ENCODE assay signal across 15 mouse cellular contexts in genomic region chr2:45101040-45101439, GRCm38 (mm10). TPM values are rescaled to one million over a fixed set of nuclear protein-coding genes. Genes with fewer than 3 reads are reported as not detected.
DNase-seq lines count a peak whose midpoint lies in the region; ATAC-seq and TF ChIP-seq lines count a peak whose summit lies in the region.
"Had no signal": no experiment of that assay in that cellular context is flagged by ENCODE, and none has a peak within 500 bp of the region (broad histone marks: within the 10 kb centered on the region; RNA-seq: fewer than 3 reads in every experiment).

No protein-coding gene starts in this region.

- H3K27me3 ChIP-seq in forebrain, embryonic 14.5 days (replicated peaks; ENCODE audit: control insufficient read depth, insufficient read depth, low read length) = no peaks in the 10 kb centered on the region
- H3K27me3 ChIP-seq in forebrain, embryonic 12.5 days = no peaks in the 10 kb centered on the region
- no peaks in the 10 kb centered on the region for H3K27me3 ChIP-seq in liver, postnatal 0 days (ENCODE audit: insufficient read depth, low read length)

- ATAC-seq in forebrain, embryonic 14.5 days = no peak
- no peak for ATAC-seq in forebrain, embryonic 12.5 days (ENCODE audit: low FRiP score)
- ATAC-seq in erythroid progenitor cell, adult 5-6 weeks (replicated peaks; ENCODE audit: low FRiP score, poor library complexity, severe bottlenecking) = 0 out of 2 replicates have a peak, but pooled peaks have one; percentile 45
- no peak for ATAC-seq in liver, postnatal 0 days
- ATAC-seq: intestine, embryonic 15.5 days had no signal

- 55% methylated on average over 4 of the region's 4 CpGs for WGBS in forebrain, embryonic 14.5 days
- 55% methylated on average over 4 of the region's 4 CpGs for WGBS in forebrain, embryonic 12.5 days
- 38% methylated on average over 4 of the region's 4 CpGs for WGBS in liver, postnatal 0 days (ENCODE audit: insufficient replicate concordance)

- no peaks in the 10 kb centered on the region for H3K9me3 ChIP-seq in forebrain, embryonic 14.5 days (replicated peaks; ENCODE audit: control insufficient read depth, low read length)
- no peaks in the 10 kb centered on the region for H3K9me3 ChIP-seq in forebrain, embryonic 12.5 days
- no peaks in the 10 kb centered on the region for H3K9me3 ChIP-seq in liver, postnatal 0 days (ENCODE audit: low read length)
- H3K9me3 ChIP-seq: embryonic facial prominence, embryonic 12.5 days; intestine, embryonic 15.5 days; limb, embryonic 13.5 days had no signal

- no peak overlapping the region for H3K4me3 ChIP-seq in forebrain, embryonic 14.5 days (ENCODE audit: low read depth, low read length)
- no peak overlapping the region for H3K4me3 ChIP-seq in forebrain, embryonic 12.5 days (replicated peaks)
- H3K4me3 ChIP-seq in layer of hippocampus, adult 2 months = peak overlapping the region; percentile 31; the same call in 1 of the 2 replicates
- no peak overlapping the region for H3K4me3 ChIP-seq in liver, postnatal 0 days (ENCODE audit: low read depth, low read length)
- H3K4me3 ChIP-seq: embryonic facial prominence, embryonic 12.5 days; intestine, embryonic 15.5 days; limb, embryonic 13.5 days had no signal

- no peak for TF ChIP-seq CTCF in layer of hippocampus, adult 2 months (conservative IDR thresholded peaks at IDR 0.05)
- no peak for TF ChIP-seq CTCF in liver, postnatal 0 days (IDR thresholded peaks at IDR 0.05; ENCODE audit: low read depth)

- no peak for DNase-seq in forebrain, embryonic 14.5 days (ENCODE audit: low spot score)
- no peak for DNase-seq in layer of hippocampus, adult 2 months (ENCODE audit: low spot score in 2 of 2)
- DNase-seq in layer of hippocampus, adult 9-10 months (ENCODE audit: low spot score) = no peak
- no peak for DNase-seq in liver, postnatal 0 days
- DNase-seq in cerebellum, adult 11 months = no peak
- no peak for DNase-seq in ovary, postnatal 10 days (ENCODE audit: low spot score)
- DNase-seq: adrenal gland, postnatal 25 days; cerebellum, adult 8-10 months; gastrocnemius, postnatal 14 days; thymus, postnatal 4 days had no signal

- peak overlapping the region; percentile 12; the same call in 1 of the 2 replicates for H3K4me2 ChIP-seq in forebrain, embryonic 14.5 days (ENCODE audit: low read length)
- H3K4me2 ChIP-seq in forebrain, embryonic 12.5 days = no peak overlapping the region
- H3K4me2 ChIP-seq in liver, postnatal 0 days (ENCODE audit: low read depth, low read length) = peak overlapping the region; percentile 53
- H3K4me2 ChIP-seq: embryonic facial prominence, embryonic 12.5 days; intestine, embryonic 15.5 days; limb, embryonic 13.5 days had no signal

- H3K4me1 ChIP-seq in forebrain, embryonic 14.5 days (ENCODE audit: control insufficient read depth, insufficient read depth, low read length) = peaks cover 87% of the 10 kb centered on the region
- peaks cover 89% of the 10 kb centered on the region for H3K4me1 ChIP-seq in forebrain, embryonic 12.5 days
- peaks cover 27% of the 10 kb centered on the region for H3K4me1 ChIP-seq in liver, postnatal 0 days (ENCODE audit: insufficient read depth)

- peak overlapping the region; percentile 1; the same call in 1 of the 2 replicates for H3K9ac ChIP-seq in forebrain, embryonic 14.5 days (ENCODE audit: low read length)
- H3K9ac ChIP-seq in forebrain, embryonic 12.5 days = no peak overlapping the region
- no peak overlapping the region for H3K9ac ChIP-seq in liver, postnatal 0 days (replicated peaks)
- H3K9ac ChIP-seq: embryonic facial prominence, embryonic 12.5 days; intestine, embryonic 15.5 days; limb, embryonic 13.5 days had no signal

- no peak overlapping the region for H3K27ac ChIP-seq in forebrain, embryonic 14.5 days (ENCODE audit: low read depth, low read length)
- no peak overlapping the region for H3K27ac ChIP-seq in forebrain, embryonic 12.5 days
- H3K27ac ChIP-seq in layer of hippocampus, adult 2 months = peak overlapping the region; percentile 89
- peak overlapping the region; percentile 61; the same call in 1 of the 2 replicates for H3K27ac ChIP-seq in liver, postnatal 0 days (ENCODE audit: low read depth)
- H3K27ac ChIP-seq: embryonic facial prominence, embryonic 12.5 days; intestine, embryonic 15.5 days; limb, embryonic 13.5 days had no signal

- H3K36me3 ChIP-seq in forebrain, embryonic 14.5 days (ENCODE audit: control insufficient read depth, insufficient read depth, low read length) = peaks cover 14% of the 10 kb centered on the region; the same call in 1 of the 2 replicates
- H3K36me3 ChIP-seq in forebrain, embryonic 12.5 days (replicated peaks) = no peaks in the 10 kb centered on the region
- peaks cover 12% of the 10 kb centered on the region; the same call in 1 of the 2 replicates for H3K36me3 ChIP-seq in liver, postnatal 0 days (replicated peaks; ENCODE audit: insufficient read depth, low read length)
- H3K36me3 ChIP-seq: embryonic facial prominence, embryonic 12.5 days; intestine, embryonic 15.5 days; limb, embryonic 13.5 days had no signal

- TF ChIP-seq EP300 in liver, postnatal 0 days (IDR thresholded peaks at IDR 0.05; ENCODE audit: low read depth) = no peak

RNA-seq across cellular contexts. Expression of gene Zeb2, which starts 16.2 kb away (rescaled TPM):
- polyA plus RNA-seq in forebrain, embryonic 14.5 days (2014; fragmentation: Nextera tagmentation; extraction: Ambion mirVana) = 70.6 and 87.0 TPM in 2 replicates
- polyA plus RNA-seq in forebrain, embryonic 12.5 days (2016; fragmentation: Nextera tagmentation; extraction: Ambion mirVana) = 63.3 and 74.3 TPM in 2 replicates
- total RNA-seq in layer of hippocampus, adult 2 months (2021) = 100 to 1,000 TPM; 430 to 443 TPM
- total RNA-seq in erythroid progenitor cell, adult 5-6 weeks (2015; ENCODE audit: low replicate concordance) = 45.8 and 49.9 TPM in 2 replicates
- 34.3 and 60.1 TPM in 2 replicates for total RNA-seq in erythroid progenitor cell, adult 5-6 weeks (2017; ENCODE audit: low replicate concordance)
- polyA plus RNA-seq in liver, postnatal 0 days (2015; fragmentation: Nextera tagmentation; extraction: Ambion mirVana) = 8.1 and 8.8 TPM in 2 replicates

Comparison
In these comparisons a context has a peak if more than half of its experiments do, and no peak if none do; other contexts are left out.
1. H3K27ac ChIP-seq: peak in layer of hippocampus, adult 2 months (single experiment) and liver, postnatal 0 days (single experiment); none in forebrain, embryonic 14.5 days (single experiment) and forebrain, embryonic 12.5 days (single experiment).